Mouse (Mus musculus): ENCODE results near the gene Krtap3-1. TPM values are rescaled to one million over a fixed set of nuclear protein-coding genes. Genes with fewer than 3 reads are reported as not detected.

Gene Krtap3-1
- polyA plus RNA-seq, 1 experiment from 2014 or later, result not detected

Other genes with a start within 250 kb of the Krtap3-1 start
- not detected in 2 replicates for gene Krt25, start 243.7 kb downstream of the Krtap3-1 start, polyA plus RNA-seq (2016; fragmentation: Nextera tagmentation; extraction: Ambion mirVana)
- gene Krt26, start 228.7 kb downstream of the Krtap3-1 start, polyA plus RNA-seq (2016; fragmentation: Nextera tagmentation; extraction: Ambion mirVana), result not detected in 2 replicates
- gene Krt27, start 215.5 kb downstream of the Krtap3-1 start, polyA plus RNA-seq (2016; fragmentation: Nextera tagmentation; extraction: Ambion mirVana), result not detected in 2 replicates
- gene Krt28, start 191.7 kb downstream of the Krtap3-1 start, polyA plus RNA-seq (2016; fragmentation: Nextera tagmentation; extraction: Ambion mirVana), result 0.18 and 0.29 TPM in 2 replicates
- 34.6 and 35.3 TPM in 2 replicates for gene Krt10, start 177.3 kb downstream of the Krtap3-1 start, polyA plus RNA-seq (2016; fragmentation: Nextera tagmentation; extraction: Ambion mirVana)
- gene Krt12, start 144.4 kb downstream of the Krtap3-1 start, polyA plus RNA-seq (2016; fragmentation: Nextera tagmentation; extraction: Ambion mirVana), result not detected in 2 replicates
- 0.40 and 0.42 TPM in 2 replicates for gene Krt20, start 128.5 kb downstream of the Krtap3-1 start, polyA plus RNA-seq (2016; fragmentation: Nextera tagmentation; extraction: Ambion mirVana)
- 0.61 and 2.4 TPM in 2 replicates for gene Krt23, start 73.5 kb downstream of the Krtap3-1 start, polyA plus RNA-seq (2016; fragmentation: Nextera tagmentation; extraction: Ambion mirVana)
- gene Krt39, start 45.3 kb downstream of the Krtap3-1 start, polyA plus RNA-seq (2016; fragmentation: Nextera tagmentation; extraction: Ambion mirVana), result not detected in 2 replicates
- gene Krt40, start 23.5 kb downstream of the Krtap3-1 start, polyA plus RNA-seq (2016; fragmentation: Nextera tagmentation; extraction: Ambion mirVana), result not detected in 2 replicates
- not detected in 2 replicates for gene Krtap3-3, start 15.8 kb downstream of the Krtap3-1 start, polyA plus RNA-seq (2016; fragmentation: Nextera tagmentation; extraction: Ambion mirVana)
- not detected in 2 replicates for gene Krtap3-2, start 9.8 kb downstream of the Krtap3-1 start, polyA plus RNA-seq (2016; fragmentation: Nextera tagmentation; extraction: Ambion mirVana)
- gene Gm11939, start 7.2 kb downstream of the Krtap3-1 start, polyA plus RNA-seq (2016; fragmentation: Nextera tagmentation; extraction: Ambion mirVana), result not detected in 2 replicates
- not detected in 2 replicates for gene Krtap1-5, start 14.4 kb upstream of the Krtap3-1 start, polyA plus RNA-seq (2016; fragmentation: Nextera tagmentation; extraction: Ambion mirVana)
- not detected in 2 replicates for gene Krtap1-4, start 17.0 kb upstream of the Krtap3-1 start, polyA plus RNA-seq (2016; fragmentation: Nextera tagmentation; extraction: Ambion mirVana)
- not detected in 2 replicates for gene Krtap1-3, start 24.7 kb upstream of the Krtap3-1 start, polyA plus RNA-seq (2016; fragmentation: Nextera tagmentation; extraction: Ambion mirVana)
- gene Krtap9-3, start 31.5 kb upstream of the Krtap3-1 start, polyA plus RNA-seq (2016; fragmentation: Nextera tagmentation; extraction: Ambion mirVana), result not detected in 2 replicates
- not detected in 2 replicates for gene Gm11938, start 36.7 kb upstream of the Krtap3-1 start, polyA plus RNA-seq (2016; fragmentation: Nextera tagmentation; extraction: Ambion mirVana)
- gene Gm11937, start 43.6 kb upstream of the Krtap3-1 start, polyA plus RNA-seq (2016; fragmentation: Nextera tagmentation; extraction: Ambion mirVana), result not detected in 2 replicates
- not detected in 2 replicates for gene Krtap2-4, start 48.2 kb upstream of the Krtap3-1 start, polyA plus RNA-seq (2016; fragmentation: Nextera tagmentation; extraction: Ambion mirVana)
- gene Gm11562, start 53.8 kb upstream of the Krtap3-1 start, polyA plus RNA-seq (2016; fragmentation: Nextera tagmentation; extraction: Ambion mirVana), result not detected in 2 replicates
- gene Krtap4-1, start 61.6 kb upstream of the Krtap3-1 start, polyA plus RNA-seq (2016; fragmentation: Nextera tagmentation; extraction: Ambion mirVana), result not detected in 2 replicates
- not detected in 2 replicates for gene Krtap4-2, start 68.5 kb upstream of the Krtap3-1 start, polyA plus RNA-seq (2016; fragmentation: Nextera tagmentation; extraction: Ambion mirVana)
- not detected in 2 replicates for gene Krtap4-7, start 77.5 kb upstream of the Krtap3-1 start, polyA plus RNA-seq (2016; fragmentation: Nextera tagmentation; extraction: Ambion mirVana)
- not detected in 2 replicates for gene Gm11555, start 83.6 kb upstream of the Krtap3-1 start, polyA plus RNA-seq (2016; fragmentation: Nextera tagmentation; extraction: Ambion mirVana)
- gene Gm11563, start 92.3 kb upstream of the Krtap3-1 start, polyA plus RNA-seq (2016; fragmentation: Nextera tagmentation; extraction: Ambion mirVana), result not detected in 2 replicates
- not detected in 2 replicates for gene Krtap4-6, start 99.3 kb upstream of the Krtap3-1 start, polyA plus RNA-seq (2016; fragmentation: Nextera tagmentation; extraction: Ambion mirVana)
- gene Gm14190, start 124.1 kb upstream of the Krtap3-1 start, polyA plus RNA-seq (2016; fragmentation: Nextera tagmentation; extraction: Ambion mirVana), result not detected in 2 replicates
- gene Gm14180, start 167.7 kb upstream of the Krtap3-1 start, polyA plus RNA-seq (2016; fragmentation: Nextera tagmentation; extraction: Ambion mirVana), result not detected in 2 replicates
- not detected in 2 replicates for gene Gm11595, start 206.3 kb upstream of the Krtap3-1 start, polyA plus RNA-seq (2016; fragmentation: Nextera tagmentation; extraction: Ambion mirVana)
- gene Krtap4-8, start 214.1 kb upstream of the Krtap3-1 start, polyA plus RNA-seq (2016; fragmentation: Nextera tagmentation; extraction: Ambion mirVana), result not detected in 2 replicates
- not detected in 2 replicates for gene Krtap4-9, start 218.6 kb upstream of the Krtap3-1 start, polyA plus RNA-seq (2016; fragmentation: Nextera tagmentation; extraction: Ambion mirVana)
- not detected in 2 replicates for gene Gm11596, start 226.8 kb upstream of the Krtap3-1 start, polyA plus RNA-seq (2016; fragmentation: Nextera tagmentation; extraction: Ambion mirVana)
- not detected in 2 replicates for gene Gm11569, start 232.3 kb upstream of the Krtap3-1 start, polyA plus RNA-seq (2016; fragmentation: Nextera tagmentation; extraction: Ambion mirVana)
- gene Gm11554, start 237.8 kb upstream of the Krtap3-1 start, polyA plus RNA-seq (2016; fragmentation: Nextera tagmentation; extraction: Ambion mirVana), result not detected in 2 replicates
- gene Krtap4-13, start 243.3 kb upstream of the Krtap3-1 start, polyA plus RNA-seq (2016; fragmentation: Nextera tagmentation; extraction: Ambion mirVana), result not detected in 2 replicates
- not detected in 2 replicates for gene Gm11564, start 249.0 kb upstream of the Krtap3-1 start, polyA plus RNA-seq (2016; fragmentation: Nextera tagmentation; extraction: Ambion mirVana)

Data from embryonic facial prominence, embryonic 12.5 days (tissue).